Mouse (Mus musculus) duodenum, adult 2 months (tissue): ENCODE results near the gene Rnf135. TPM values are rescaled to one million over a fixed set of nuclear protein-coding genes. Genes with fewer than 3 reads are reported as not detected.

Source experiments
- polyA plus RNA-seq: library from polyadenylated mRNA; depleted of rRNA; stranded (reverse); fragments of >200 nt; gene quantifications from 2 replicates; pipeline ENCODE4 v1.2.3, GENCODE M21; 2012; ENCODE audit warnings: low replicate concordance; rRNA removed

Gene Rnf135
- polyA plus RNA-seq: 3.5 and 5.1 TPM in 2 replicates

DNA sequence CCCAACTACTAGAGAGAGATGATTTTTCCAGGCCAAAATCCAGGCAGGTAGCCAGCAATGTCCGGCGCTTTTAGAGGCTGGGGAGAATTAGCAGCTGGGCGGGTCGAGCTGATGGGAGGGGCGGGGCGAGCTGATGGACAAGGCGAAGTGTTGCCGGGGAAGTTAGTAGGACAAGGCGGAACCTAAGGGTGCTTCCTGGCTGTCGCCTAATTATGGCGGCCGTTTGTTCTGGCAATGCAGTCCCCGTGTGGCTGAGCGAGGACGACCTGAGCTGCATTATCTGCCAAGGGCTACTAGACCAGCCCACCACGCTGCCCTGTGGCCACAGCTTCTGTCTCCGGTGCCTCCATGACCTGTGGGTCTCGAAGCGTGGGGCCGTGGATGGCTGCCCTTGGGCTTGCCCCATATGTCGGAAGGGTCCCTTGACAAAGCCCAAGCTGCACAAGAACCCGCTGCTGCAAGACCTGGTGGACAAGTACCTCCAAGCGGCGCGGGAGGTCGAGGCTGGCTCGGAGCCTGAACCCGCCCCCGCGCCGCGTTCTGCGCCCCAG is at the start of gene Rnf135:
Gene Rnf135 (plus strand): TSS at position 147 of the 551 bp plus-strand sequence.

DNA sequence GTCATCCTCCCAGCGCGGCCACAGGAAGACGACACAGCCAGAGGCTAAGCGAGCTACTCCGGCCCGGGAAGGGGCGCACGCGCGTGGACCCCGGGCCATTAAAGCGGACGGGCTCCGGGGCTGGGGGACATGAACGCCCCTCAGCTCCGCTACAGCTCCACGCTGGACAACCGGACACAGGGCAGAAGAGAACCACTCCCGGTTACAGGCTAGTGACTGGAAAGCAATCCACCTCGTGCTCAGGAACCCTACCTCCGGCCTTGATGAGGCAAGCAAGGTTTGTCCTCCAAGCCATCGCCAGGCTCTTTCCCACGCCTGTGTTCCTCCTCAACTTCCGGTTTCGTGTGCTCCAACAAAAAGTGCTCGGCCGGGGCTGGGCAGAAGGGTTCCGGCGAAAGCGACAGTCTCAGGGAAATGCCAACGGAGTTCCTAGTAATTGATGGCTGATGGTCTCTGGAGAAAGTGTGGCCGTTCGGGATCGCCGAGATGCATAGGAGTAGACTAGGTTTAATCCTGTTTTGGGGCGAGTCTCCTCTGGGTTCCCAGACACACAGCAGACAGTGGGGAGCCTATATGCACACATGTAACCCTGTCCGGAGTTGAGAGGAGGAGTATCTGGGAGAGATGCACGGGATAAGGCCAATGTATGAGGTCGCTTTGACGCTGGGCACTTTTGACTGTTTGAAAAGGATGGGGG is 41.7 kb upstream of the Rnf135 start, which contains the start of gene Tefm:
Gene Tefm (minus strand): TSS at position 351 of the 697 bp plus-strand sequence.

GRCm38 (mm10) chr11:80153857-80154495 is 29.7 kb upstream of the Rnf135 start, which contains the start of gene Adap2:
TSS of gene Adap2 (plus strand) at chr11:80154105.

DNA sequence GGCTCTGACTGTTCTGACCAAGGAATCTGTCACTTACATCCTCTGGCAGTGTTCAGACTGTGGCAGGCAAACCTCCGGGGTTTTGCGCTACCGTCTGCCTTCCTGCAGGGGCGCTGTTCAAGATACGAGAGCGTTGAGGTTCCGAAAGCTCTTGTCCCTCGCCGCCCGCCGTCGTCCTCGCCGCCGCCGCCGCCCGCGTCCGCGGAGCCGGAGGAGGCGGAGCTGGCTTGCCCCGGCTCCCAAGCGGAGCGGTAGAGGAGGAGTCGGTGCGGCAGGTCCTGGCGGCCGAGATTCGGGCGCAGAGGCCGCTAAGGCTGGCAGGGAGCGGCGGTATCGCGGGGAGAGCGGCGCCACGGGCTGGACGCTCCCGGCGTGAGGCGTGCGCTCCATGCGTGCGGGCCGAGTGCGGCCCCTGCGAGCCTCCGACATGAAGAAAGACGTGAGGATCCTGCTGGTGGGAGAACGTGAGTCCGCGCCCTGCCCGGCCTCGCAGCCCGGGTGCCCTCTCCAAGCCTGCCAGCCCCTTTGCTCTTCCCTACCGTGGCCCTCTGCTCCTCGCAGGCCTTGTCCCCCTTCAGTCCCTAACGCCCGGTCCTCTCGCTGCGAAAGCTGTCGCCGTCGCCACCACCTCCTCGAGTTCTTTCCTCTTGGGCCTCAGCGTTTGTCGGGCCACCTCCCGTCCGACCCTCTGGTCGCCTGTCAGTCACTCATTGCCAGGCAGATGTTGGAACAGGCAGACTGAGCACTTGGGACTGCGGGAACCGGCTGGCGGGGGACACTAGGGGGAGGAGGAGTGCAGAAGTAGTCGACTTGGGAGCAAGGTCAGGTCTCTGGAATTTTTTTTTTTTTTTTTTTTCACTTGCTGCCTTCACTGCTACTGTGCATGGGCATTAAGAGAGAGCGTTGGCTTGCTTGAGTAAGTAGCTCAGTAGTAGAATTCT is 25.5 kb downstream of the Rnf135 start, which contains the start of gene Rhot1:
Gene Rhot1 (plus strand): TSS at position 160 of the 941 bp plus-strand sequence.

Other genes starting within 250 kb of the Rnf135 start
- gene Utp6, start 221.5 kb upstream of the Rnf135 start, polyA plus RNA-seq: 0.70 and 1.1 TPM in 2 replicates
- 0.85 and 1.5 TPM in 2 replicates for gene Suz12, start 190.7 kb upstream of the Rnf135 start, polyA plus RNA-seq
- gene Crlf3, start 102.9 kb upstream of the Rnf135 start, polyA plus RNA-seq: 1.6 and 4.8 TPM in 2 replicates
- gene Atad5, start 94.5 kb upstream of the Rnf135 start, polyA plus RNA-seq: 0.08 and 0.29 TPM in 2 replicates
- 0.84 and 1.6 TPM in 2 replicates for gene Tefm, start 41.7 kb upstream of the Rnf135 start, polyA plus RNA-seq
- gene Adap2, start 29.7 kb upstream of the Rnf135 start, polyA plus RNA-seq: 17.0 and 21.3 TPM in 2 replicates
- 0.98 and 1.6 TPM in 2 replicates for gene Rhot1, start 25.2 kb downstream of the Rnf135 start, polyA plus RNA-seq
- gene Rhbdl3, start 117.1 kb downstream of the Rnf135 start, polyA plus RNA-seq: 0.82 and 0.98 TPM in 2 replicates
- gene 5730455P16Rik, start 194.2 kb downstream of the Rnf135 start, polyA plus RNA-seq: 1.4 and 1.5 TPM in 2 replicates
- gene Zfp207, start 199.4 kb downstream of the Rnf135 start, polyA plus RNA-seq: 30.4 and 40.3 TPM in 2 replicates
- gene Psmd11, start 244.8 kb downstream of the Rnf135 start, polyA plus RNA-seq: 11.1 and 13.6 TPM in 2 replicates